Mouse (Mus musculus) cerebellum, adult 11 months (tissue): ENCODE results near the gene Agps.

Source experiments
- DNase-seq: peaks from one replicate; pipeline ENCODE4 v3.0.0; 2022

Agps gene

DNA sequence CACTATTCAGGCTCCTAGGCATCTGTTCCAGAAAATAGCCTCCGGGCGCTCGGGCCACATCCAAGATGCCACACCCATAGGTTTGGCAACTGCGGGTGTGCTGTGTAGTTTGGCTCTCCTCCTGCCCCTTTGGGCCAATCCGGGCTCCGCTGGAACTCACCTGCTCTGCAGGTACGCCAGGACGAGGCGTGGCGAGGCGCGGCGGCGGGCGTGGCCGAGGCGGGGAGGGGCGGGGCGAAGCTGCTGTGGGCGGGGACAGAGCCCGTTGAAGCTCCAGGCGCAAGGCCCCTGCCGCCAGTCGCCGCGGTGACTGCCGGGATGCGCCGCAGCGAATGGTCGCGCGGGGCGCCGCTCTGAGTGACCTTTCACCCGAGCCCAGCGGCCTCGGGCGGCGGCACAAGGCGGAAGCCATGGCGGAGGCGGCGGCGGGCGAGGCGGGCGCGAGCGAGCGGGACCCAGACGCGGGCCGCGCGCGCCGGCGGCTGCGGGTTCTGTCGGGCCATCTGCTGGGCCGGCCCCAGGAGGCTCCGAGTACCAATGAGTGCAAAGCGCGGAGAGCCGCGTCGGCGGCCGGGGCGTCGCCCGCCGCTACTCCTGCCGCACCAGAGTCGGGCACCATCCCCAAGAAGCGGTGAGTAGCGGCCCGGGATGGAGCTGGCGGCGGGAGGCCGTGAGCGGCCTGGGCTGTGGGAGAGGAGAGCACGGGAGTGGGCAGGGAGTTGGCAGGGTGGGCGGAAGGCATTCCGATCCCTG, at the start of gene Agps:
Gene Agps, plus strand, starts transcription at position 297 of the 753 bp plus-strand sequence.
- DNase-seq = peak; percentile 84

DNA sequence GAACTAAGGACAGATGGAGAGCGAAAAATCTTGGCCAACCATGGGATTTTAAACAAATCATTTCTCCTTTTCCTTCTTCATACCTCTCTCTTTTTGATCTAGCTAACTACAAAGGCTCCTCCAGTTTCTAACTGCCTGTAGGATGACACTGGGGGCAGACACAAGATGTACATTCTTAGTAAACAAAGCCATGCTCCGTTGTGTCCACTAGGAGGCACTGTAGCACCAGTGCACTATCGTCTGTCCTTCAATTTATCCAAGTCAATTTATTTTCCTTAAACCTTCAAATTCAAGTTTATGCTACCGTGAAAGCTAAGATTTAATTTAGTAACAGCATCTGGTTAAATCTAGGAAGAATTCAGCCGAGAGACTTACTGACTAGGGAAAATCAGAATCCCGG, 45.9 kb upstream of the Agps start:
- DNase-seq = no peak

DNA sequence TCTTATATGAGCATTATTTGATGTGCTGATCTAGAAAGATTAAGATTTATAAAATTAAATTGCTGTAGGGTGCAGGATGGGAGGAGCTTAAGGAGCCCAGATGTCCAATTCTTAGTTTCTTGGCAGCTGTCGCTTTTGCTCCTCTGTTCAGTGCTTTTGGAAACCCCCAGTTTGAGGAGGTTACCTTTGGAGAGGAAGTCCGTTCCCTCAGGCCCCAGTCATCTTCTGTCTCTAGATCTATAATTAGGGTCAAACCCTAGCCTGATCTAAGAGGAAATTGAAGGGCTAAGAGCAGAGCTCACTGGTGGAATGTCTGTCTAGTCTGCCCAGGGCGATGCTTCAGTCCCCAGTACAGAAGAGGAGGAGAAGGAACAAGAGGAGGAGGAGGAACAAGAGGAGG, 43.5 kb upstream of the Agps start:
- no peak for DNase-seq

DNA sequence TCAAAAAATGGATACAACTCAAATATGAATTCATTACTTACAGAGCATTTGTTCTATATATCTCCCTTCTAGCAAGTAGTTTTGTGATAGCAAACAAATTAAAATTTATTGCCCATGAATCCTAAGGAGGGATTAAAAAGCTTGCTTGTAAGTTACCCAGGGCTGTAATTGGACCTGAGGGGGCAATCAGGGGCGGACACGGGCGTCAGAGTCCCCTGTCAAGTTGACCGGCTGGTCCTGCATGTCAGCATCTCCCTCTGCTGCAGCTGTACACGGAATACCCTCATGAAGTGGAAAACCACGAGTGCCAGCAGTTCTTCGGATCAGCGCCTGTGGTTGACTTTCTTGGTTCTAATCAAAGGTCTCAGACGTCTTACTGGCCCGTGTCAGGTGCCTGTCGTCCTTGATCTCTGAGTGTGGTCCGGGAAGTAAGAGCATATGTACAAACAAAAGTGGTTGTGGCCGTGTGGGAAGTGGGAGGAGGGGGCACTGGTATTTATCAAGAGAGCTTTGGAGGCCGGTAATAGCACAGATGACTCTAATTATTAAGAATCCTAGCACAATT, 41.9 kb upstream of the Agps start:
- no peak for DNase-seq

DNA sequence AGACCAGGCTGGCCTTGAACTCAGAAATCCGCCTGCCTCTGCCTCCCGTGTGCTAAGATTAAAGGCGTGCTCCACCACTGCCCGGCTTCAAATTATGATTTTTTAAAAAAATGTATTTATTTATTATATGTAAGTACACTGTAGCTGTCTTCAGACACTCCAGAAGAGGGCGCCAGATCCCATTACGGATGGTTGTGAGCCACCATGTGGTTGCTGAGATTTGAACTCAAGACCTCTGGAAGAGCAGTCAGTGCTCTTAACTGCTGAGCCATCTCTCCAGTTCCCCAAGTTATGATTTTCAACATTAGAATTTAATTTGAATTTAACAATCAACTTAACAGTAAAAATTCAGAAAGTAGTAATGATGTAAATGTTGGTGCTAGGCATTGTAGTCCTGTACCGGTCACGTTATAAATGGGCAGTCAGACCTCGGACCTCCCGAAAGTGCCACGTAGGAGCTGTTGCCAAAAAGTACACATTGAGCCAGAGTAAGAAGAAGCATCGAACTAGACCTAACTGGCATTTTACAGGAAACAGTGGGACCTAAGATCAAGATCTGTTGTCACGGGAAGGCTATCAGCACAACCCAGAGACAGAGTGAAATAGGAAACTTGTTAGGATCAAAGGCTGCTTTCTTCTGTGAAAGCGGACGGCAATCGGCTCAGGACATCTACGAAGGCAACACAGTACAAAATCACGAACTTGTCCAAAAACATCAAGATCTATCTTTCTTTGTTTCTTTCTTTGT, 40.2 kb upstream of the Agps start:
- DNase-seq = no peak

DNA sequence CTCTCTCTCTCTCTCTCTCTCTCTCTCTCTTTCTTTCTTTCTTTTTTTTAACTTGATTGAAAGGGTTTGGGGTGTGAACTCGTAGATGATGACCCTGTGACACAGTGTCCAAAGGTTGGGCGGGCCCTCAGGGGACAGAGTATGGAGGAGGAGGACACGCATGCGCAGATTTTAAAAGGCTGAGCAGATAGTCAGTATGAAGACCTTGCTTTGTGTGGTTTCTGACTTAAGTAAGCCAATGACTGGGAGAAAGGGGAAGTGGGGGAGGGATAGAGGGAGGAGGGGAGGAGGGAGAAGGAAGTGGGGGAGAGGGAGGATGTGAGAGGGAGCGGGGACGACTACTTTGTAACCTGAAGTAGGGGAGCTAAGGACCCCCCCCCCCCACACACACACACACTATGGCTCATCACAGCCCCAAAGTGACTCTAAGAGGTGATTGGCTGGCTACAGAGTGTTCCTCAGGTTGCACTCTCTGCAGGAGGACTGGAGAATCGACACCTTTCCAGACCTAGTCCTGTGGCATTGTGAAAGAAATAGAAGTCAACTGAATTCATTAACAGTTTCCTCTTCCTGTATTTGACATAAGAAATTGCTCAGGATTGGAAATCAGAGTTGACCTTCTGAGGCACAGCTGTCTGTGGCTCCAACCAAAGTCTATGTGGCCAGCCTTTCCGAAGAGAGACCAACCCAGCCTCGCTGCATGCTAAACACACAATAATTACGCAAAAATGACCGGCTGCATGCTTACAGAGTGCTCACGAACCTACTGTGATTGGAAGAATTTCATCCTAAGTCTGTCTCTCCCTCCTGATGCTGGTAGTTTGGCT, 39.4 kb upstream of the Agps start:
- DNase-seq = no peak

DNA sequence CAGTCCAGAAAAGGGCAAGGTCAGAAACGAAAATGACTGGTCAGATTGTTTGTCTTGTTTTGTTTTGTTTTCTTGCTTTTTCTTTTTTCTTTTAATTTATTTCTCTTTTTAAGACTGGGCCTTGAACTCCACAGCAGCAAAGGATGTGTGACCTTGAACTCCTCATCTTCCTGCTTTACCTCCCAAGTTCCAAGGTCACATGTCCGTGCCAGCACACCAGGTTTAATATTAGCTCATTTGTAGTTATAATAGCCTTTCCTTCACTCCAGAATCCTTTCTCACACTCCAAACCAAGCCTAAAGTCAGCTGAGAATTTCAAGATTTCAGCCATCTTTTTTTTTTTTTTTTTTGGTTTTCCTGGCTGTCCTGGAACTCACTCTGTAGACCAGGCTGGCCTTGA, 35.8 kb upstream of the Agps start:
- DNase-seq = no peak

DNA sequence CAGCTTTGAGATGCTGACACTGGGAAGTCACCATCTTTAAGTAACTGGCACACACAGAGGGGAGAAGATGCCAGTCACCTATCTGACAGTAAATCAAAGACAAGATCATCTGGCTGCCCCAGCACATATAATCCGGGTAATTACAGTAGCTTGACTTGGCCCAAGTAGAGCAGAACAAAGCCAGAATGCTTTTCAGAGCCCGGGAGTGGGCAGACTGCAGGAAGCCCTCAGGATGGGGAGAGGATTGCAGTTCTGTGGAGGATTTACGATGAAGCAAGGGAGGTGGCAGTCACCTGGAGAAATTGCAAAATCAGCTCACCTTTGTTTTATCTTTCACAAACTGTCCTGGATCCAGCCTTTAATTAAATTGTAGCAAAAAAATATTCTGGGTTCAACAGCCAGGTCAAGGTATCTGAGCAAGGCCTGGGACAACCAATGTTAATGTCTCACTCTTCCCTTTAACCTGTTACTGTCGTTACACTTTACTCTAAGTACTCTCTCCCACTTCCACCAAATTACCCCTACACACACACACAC, 33.5 kb upstream of the Agps start:
- no peak for DNase-seq

DNA sequence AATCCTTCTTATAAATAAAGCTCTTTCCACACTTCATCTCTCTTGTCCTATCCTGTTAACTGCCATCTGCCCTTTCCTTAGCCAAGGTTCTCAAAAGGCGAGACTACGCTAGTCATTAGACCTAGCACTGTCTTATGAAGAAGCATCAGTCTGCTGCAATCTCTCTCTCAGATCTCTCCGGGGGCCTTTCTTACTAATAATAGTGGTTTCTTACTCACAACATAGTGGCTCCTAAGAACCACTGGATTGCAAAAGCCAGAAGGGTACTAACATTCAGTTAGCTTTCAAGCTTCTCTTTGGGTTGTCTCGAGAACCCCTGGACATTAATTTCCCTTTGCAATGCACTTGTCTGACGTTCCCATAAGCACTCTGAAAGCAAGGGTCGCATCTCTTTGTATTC, 26.2 kb upstream of the Agps start:
- no peak for DNase-seq

DNA sequence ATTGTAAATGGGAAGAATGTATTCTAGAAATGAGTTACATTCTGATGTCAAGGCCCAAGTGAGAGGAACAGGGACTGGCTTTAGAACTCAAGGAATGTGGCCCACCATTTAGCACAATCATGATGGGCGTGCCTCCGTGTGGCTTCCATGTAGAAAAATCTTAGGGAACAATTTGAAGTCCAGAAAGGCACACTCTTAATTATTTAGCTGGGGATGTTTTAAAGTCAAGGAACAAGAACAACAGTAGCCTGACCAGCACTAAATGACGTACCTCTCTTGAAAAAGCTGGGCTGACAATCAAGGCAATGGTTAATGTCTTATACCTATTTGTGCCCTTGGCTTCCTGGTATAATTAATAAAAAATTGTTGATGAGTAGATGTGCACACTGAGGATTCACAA, 25.1 kb upstream of the Agps start:
- no peak for DNase-seq

DNA sequence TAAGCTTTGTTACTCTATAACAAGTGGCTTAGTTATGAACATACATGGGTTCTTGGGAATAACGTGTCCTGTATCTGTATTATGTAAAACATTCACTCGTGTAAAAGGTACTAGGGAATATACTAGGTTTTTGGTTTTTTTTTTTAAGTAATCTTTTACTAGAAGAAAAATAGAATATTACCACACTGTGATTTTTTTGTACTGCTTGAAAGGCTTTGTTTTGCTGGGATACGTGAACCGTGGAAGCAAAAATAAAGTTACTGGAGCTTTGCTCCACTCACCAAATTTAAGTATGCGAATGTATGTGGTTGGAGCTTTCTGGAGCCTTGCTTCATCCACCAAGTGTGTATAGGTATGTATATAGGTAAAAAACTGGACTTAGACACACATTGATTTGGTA, 24.5 kb upstream of the Agps start:
- DNase-seq = no peak

DNA sequence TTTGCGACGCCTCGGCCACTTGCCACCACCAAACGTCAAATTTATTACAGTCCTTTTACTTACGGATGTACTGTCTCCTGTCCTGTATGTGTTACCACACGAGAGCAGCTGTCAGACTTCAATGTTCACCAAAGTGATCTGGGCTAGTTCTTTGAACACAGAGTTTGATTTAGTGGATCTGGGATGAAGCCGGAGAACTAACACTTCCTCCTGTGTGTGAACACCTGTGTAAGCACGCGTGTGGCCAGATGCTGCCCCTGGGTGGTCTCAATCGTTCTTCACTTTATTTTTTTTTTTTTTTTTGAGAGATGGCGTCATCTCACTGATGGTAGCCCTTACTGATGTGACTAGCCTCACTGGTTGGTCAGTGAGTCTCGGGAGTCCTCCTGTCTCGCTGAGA, 17.1 kb upstream of the Agps start:
- no peak for DNase-seq

DNA sequence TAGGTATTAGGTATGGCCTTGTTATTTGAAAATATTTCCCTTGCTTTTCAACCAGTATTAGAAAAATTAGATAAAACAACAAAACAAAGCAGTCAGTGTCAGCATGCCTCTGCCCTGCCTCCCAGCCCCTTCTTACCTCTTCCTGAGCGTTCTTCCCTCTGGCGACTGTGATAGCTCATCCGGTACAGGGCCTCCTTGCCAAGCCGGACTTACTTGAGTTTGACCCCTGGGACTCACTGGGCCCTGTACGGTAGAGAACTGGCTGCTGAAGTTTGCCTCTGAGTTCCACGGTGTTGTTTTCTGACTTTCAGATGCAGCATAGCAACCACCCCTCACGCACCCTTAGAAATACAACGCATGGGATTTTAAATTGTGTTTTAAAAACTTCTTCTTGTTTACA, 16.5 kb upstream of the Agps start:
- no peak for DNase-seq

DNA sequence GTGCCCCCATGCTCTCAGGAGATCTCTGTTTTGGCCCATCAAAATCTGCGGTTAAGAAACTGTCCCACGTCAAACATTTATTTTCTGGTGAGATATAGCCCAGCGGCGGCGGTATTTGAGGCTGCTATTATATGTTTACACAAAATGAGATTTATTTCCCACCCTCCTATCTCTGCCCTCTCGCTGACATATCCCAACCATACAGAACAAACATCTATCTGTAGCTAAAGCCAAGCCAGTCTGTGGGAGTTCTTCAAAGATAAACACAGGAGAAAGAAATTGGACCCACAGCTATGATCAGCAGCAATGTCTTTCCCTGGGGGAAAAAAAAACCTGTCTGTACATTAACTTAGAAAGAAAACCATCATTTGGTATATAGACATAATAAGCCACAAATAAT, 15.3 kb upstream of the Agps start:
- DNase-seq = no peak

DNA sequence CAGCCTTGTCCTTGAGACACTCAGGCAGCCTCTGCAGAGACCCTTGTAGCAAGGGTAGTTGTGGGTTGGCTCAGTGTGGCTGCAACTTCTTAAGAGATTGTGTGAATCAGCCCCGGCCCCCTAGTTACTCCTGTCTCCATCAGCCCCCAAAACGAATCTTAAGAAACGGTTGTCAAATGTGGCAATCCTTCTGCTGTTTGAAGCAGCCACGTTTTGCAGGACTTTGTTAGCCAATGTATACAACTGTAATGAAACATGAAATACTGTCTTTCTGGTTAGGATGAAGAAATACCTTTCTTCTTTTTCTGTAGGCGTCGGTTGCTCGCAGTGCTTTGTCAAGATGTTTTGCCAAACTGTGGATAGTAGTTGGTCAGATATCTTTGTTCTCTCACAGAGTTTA, 13.3 kb upstream of the Agps start:
- no peak for DNase-seq

DNA sequence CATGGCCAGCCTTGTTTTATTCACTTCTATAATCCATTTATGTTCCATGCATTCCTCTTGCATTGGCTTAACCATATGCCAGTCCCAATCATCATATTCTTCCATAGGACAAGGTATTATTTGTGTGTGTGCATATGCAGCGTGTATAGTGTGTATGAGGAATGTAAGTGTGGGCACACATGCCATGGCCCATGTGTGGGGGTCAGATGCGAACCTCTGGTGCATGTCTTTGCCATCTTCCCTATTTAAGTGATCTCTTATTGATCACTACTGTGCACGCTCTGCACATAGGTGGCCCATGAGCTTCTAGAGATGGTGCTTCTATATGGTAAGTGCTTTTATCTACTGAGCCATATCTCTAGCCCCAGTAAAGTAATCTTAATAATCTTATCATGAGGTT, 12.2 kb upstream of the Agps start:
- DNase-seq = no peak

DNA sequence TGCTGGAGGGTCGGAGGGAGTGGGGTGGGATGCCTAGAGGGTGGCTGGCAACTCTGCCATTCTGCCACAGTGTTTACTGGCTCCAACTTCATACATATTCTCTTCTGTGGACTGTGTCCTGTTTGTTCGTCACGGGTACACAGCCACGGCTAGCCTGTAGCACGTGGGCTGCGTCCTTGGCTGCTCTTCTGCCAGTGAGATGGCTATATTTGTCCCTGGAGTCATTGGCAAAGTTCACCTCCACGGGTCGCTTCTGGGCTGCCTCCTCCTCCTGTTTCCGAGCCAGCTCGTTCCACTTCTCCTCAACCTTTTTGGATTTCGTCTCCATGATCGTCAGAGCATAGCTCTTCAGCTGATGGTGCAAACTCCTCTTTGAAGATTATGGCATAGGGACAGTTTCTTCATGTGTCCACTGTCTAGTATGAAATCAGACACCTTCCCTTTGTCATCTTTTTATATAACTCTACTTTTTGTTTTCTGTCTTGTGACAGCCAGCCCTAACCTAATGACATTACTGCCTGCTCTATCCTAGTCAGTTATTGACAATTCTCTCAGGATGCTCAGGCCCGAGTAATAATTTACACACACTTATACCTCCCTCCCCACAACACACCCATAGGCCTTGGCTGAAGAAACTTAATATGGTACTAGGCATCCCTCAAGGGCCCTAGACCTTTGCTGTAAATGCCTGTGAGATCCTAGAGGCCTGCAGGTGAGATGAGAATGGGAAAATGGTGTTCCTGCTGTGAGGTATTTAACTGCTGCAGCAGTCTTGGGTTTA, 9.8 kb upstream of the Agps start:
- no peak for DNase-seq

DNA sequence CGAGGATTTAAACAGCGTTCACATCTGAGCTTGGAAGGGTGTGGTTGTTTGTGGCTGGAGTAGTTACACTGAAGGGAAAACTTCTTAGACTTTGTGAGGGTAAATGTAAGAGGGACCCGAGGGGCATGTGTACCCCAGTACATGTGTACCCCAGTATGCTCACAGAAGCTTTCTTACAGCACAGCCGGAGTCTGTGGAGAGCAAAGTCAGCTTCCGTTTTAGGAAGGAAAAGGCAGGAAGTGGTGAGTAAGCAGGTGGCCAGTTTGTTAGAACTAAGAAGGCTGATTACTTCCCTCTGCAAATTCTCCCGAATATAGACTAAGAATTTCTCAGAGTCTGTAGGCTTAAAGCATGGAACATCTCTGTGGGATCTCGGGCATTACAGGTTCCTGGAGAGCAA, 8.2 kb upstream of the Agps start:
- no peak for DNase-seq

DNA sequence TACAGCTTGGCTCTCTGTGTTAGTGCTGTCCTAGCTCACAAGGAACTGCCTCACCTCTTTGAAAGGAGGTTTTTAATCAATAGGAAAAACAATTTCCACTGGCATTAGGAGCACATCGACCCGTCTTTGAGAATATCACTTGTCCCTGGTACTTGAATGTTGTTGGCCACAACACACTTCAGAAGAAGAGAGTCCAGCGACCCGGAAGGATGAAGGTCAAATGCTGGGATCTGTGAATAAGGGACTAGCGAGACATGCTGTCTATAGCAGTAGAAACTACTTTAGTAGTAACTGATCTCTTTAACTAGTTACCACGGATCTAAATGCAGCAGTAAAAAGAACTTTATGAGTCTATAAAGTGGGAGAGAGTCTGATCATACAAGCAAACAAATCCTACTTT, 7.8 kb upstream of the Agps start:
- no peak for DNase-seq

DNA sequence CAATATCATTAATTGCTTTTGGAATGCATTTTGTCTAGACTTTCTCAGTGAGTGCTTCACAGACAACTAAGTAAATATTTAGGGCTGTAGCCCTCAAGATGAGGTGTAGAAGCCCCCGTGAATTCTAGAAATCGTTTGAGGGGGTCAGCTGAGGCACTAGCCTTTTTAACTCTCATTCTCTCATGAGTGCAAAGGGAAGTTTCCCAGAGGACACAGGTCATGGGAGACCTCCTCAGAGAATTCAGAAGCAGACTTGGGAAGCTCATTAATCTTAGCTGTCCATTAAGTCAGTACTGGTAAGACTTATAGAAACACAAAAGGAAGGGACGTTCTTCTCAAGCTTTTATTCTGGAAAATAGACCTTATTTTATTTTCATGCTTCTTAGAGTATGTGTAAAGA, 7.1 kb upstream of the Agps start:
- no peak for DNase-seq

DNA sequence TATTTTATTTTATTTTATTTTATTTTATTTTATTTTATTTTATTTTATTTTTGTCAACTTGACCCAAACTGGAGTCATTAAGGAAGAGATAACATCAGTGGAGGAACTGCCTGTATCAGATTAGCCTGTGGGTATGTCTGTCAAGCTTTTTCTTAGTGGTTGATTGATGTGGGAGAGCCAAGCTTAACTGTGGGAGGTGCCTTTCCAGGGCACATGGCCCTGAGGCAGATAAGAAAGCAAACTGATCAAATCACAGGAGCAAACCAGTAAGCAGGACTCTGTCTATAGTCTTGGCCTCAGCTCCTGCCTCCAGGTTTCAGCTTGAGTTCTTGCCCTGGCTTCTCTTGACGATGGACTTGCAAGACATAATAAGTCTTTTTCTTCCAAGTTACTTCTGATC, 6.4 kb upstream of the Agps start:
- no peak for DNase-seq

DNA sequence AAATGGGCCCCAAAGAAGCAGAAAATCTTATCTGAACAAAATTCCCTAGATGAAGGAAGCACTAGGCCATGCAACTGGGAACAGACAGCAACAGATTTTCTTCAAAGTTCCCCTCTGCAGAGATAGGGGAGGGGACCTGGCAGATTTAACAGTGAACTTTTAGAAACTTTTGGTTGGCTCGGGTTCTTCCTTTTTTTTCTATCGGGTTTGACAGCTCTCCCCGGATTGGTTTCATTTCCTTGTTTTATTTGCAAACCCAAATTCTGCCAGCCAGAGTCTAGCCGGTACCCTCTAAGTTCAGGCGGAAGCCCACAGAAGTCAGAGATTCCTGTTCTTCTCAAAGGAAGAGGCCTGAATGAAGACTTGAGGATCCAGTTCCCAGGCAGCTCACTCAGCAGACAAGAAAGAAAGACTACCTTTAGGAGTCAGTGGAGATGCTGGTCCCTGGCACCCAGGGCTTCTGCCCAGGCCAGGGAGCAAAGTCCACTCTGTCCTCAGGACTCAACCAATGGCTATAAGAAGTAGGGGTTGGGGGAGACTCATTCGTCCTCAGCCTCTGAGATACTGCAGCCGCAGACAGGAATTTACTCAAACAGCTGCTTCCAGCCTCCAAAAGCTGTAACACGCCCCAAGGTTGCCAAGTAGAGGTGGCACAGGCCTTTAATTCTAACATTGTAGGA, 2.9 kb upstream of the Agps start:
- DNase-seq = no peak
